Mouse (Mus musculus) small intestine, adult 2 months (tissue): ENCODE data around the gene Sycn. TPM values are rescaled to one million over a fixed set of nuclear protein-coding genes. Genes with fewer than 3 reads are reported as not detected.

Experiments
- H3K27ac ChIP-seq: fragments of 200-500 bp; 2 replicates; pipeline ENCODE4 v1.5.1; 2012; ENCODE audit warnings: low read depth, low read length, control low read depth, inconsistent platforms; ENCODE audit not compliant: insufficient read depth
- H3K27me3 ChIP-seq: fragments of 200-500 bp; 2 replicates; pipeline ENCODE4 v1.6.1; 2012; ENCODE audit warnings: mild to moderate bottlenecking, moderate library complexity, low read length, inconsistent platforms; ENCODE audit not compliant: control insufficient read depth, insufficient read depth
- H3K36me3 ChIP-seq: fragments of 200-500 bp; 2 replicates; pipeline ENCODE4 v1.6.1; 2012; ENCODE audit warnings: mild to moderate bottlenecking, low read length, control low read depth, inconsistent platforms; ENCODE audit not compliant: control insufficient read depth, insufficient read depth
- H3K4me1 ChIP-seq: fragments of 200-500 bp; 2 replicates; pipeline ENCODE4 v1.6.1; 2012; ENCODE audit warnings: low read length, inconsistent platforms, mixed read lengths; ENCODE audit not compliant: control insufficient read depth, insufficient read depth, insufficient read length
- H3K4me3 ChIP-seq: fragments of 200-500 bp; 2 replicates; pipeline ENCODE4 v1.5.1; 2012; ENCODE audit warnings: low read depth, mild to moderate bottlenecking, control low read depth, inconsistent platforms, low read length, moderate library complexity
- CTCF ChIP-seq: fragments of 200-500 bp; IDR thresholded peaks from 2 replicates; pipeline ENCODE4 v1.5.1; 2012; ENCODE audit warnings: low read depth, mild to moderate bottlenecking, control low read depth, inconsistent platforms, low read length, moderate library complexity, mixed read lengths; ENCODE audit not compliant: insufficient replicate concordance, insufficient read length; ENCODE audit errors: extremely low read depth
- POLR2A ChIP-seq: fragments of 200-500 bp; IDR thresholded peaks from 2 replicates; pipeline ENCODE4 v1.6.1; 2012; ENCODE audit warnings: low read depth, mild to moderate bottlenecking, control low read depth, inconsistent platforms, low read length, moderate library complexity
- WGBS: fragments of 180-500 bp; shearing (Covaris S2); methylation state at CpG from one replicate; pipeline ENCODE4 v1.1.7; 2018; 5-methylcytosine and 5-hydroxymethylcytosine counted together
- polyA plus RNA-seq: library from polyadenylated mRNA; depleted of rRNA; stranded (reverse); fragments of >200 nt; gene quantifications from 2 replicates; pipeline ENCODE4 v1.2.3, GENCODE M21; 2012; rRNA removed

Gene Sycn
- polyA plus RNA-seq, 1 experiment, result 32.7 TPM

GRCm38 (mm10) chr7:28586663-28587411, 46.2 kb downstream of the Sycn start:
- H3K4me3 ChIP-seq, result no peak overlapping the region
- H3K36me3 ChIP-seq, result no peaks in the 10 kb centered on the region
- H3K4me1 ChIP-seq, result peaks cover 55% of the 10 kb centered on the region
- H3K27me3 ChIP-seq, result no peaks in the 10 kb centered on the region
- TF ChIP-seq CTCF, result no peak
- TF ChIP-seq POLR2A, result no peak
- 51% methylated on average over 6 of the region's 6 CpGs for WGBS
- H3K27ac ChIP-seq, result no peak overlapping the region

GRCm38 (mm10) chr7:28587644-28588043, 47.0 kb downstream of the Sycn start:
- Histone ChIP-seq H3K36me3 (no peaks in the 10 kb centered on the region), H3K4me3 (no peak overlapping the region), H3K27ac (no peak overlapping the region), H3K4me1 (peaks cover 59% of the 10 kb centered on the region), H3K27me3 (no peaks in the 10 kb centered on the region)
- no peak for TF ChIP-seq CTCF
- no peak for TF ChIP-seq POLR2A

Other genes starting within 250 kb of the Sycn start
- gene Selenov, start 249.7 kb upstream of the Sycn start, polyA plus RNA-seq, result not detected in 2 replicates
- gene Dll3, start 238.6 kb upstream of the Sycn start, polyA plus RNA-seq, result 0.44 and 2.4 TPM in 2 replicates
- 37.3 and 62.7 TPM in 2 replicates for gene Timm50, start 228.8 kb upstream of the Sycn start, polyA plus RNA-seq
- 58.8 and 104 TPM in 2 replicates for gene Supt5, start 202.1 kb upstream of the Sycn start, polyA plus RNA-seq
- 877 and 996 TPM in 2 replicates for gene Rps16, start 190.2 kb upstream of the Sycn start, polyA plus RNA-seq
- 22.9 and 58.2 TPM in 2 replicates for gene Plekhg2, start 168.3 kb upstream of the Sycn start, polyA plus RNA-seq
- 85.4 and 196 TPM in 2 replicates for gene Zfp36, start 160.6 kb upstream of the Sycn start, polyA plus RNA-seq
- gene Med29, start 148.2 kb upstream of the Sycn start, polyA plus RNA-seq, result 36.5 and 58.0 TPM in 2 replicates
- 27.6 and 67.1 TPM in 2 replicates for gene Paf1, start 147.9 kb upstream of the Sycn start, polyA plus RNA-seq
- gene Gmfg, start 103.4 kb upstream of the Sycn start, polyA plus RNA-seq, result 5.6 and 7.0 TPM in 2 replicates
- 0.91 and 1.4 TPM in 2 replicates for gene Lrfn1, start 88.9 kb upstream of the Sycn start, polyA plus RNA-seq
- gene Ifnl2, start 30.4 kb upstream of the Sycn start, polyA plus RNA-seq, result not detected in 2 replicates
- not detected in 2 replicates for gene Ifnl3, start 18.0 kb upstream of the Sycn start, polyA plus RNA-seq
- 0.14 and 2.8 TPM in 2 replicates for gene Nccrp1, start 6.4 kb downstream of the Sycn start, polyA plus RNA-seq
- gene Samd4b, start 57.3 kb downstream of the Sycn start, polyA plus RNA-seq, result 43.4 and 82.0 TPM in 2 replicates
- gene Pak4, start 57.3 kb downstream of the Sycn start, polyA plus RNA-seq, result 50.3 and 112 TPM in 2 replicates
- gene Acp7, start 90.4 kb downstream of the Sycn start, polyA plus RNA-seq, result 0.66 TPM in 1 of 2 replicates, not detected in the other
- 1.2 and 1.7 TPM in 2 replicates for gene Fbxo27, start 152.0 kb downstream of the Sycn start, polyA plus RNA-seq
- 2.0 and 2.8 TPM in 2 replicates for gene Fbxo17, start 175.9 kb downstream of the Sycn start, polyA plus RNA-seq
- 42.3 and 64.5 TPM in 2 replicates for gene Mrps12, start 200.9 kb downstream of the Sycn start, polyA plus RNA-seq
- gene Sars2, start 201.1 kb downstream of the Sycn start, polyA plus RNA-seq, result 12.8 and 19.0 TPM in 2 replicates
- not detected in 2 replicates for gene Ccer2, start 215.3 kb downstream of the Sycn start, polyA plus RNA-seq
- gene Sirt2, start 225.8 kb downstream of the Sycn start, polyA plus RNA-seq, result 26.2 and 47.6 TPM in 2 replicates
- gene Nfkbib, start 226.6 kb downstream of the Sycn start, polyA plus RNA-seq, result 76.0 and 138 TPM in 2 replicates
- gene Rinl, start 248.1 kb downstream of the Sycn start, polyA plus RNA-seq, result 4.4 and 7.1 TPM in 2 replicates